Mouse (Mus musculus) retina, postnatal 1 day (tissue): ENCODE measurements at regions not wholly inside any gene's neighbourhood (a gene's known extent, or its start where the extent isn't known, plus 50 kb on each side); places are given as distances from the start of the nearest gene placed in this dataset.

Source experiments
- DNase-seq: peaks from one replicate; pipeline ENCODE4 v3.0.0-alpha.2; 2012

GRCm38 (mm10) chr15:62962681-62963080, 882.3 kb downstream of the Gsdmc2 start:
- DNase-seq: no peak

- no peak for DNase-seq
Measured at GRCm38 (mm10) chr15:62960623-62961022, 884.4 kb downstream of the Gsdmc2 start.

- DNase-seq: no peak
Measured at GRCm38 (mm10) chr15:62958506-62959330, 886.3 kb downstream of the Gsdmc2 start.

GRCm38 (mm10) chr15:62954889-62955288, 890.1 kb downstream of the Gsdmc2 start:
- DNase-seq: no peak

GRCm38 (mm10) chr15:62954322-62954820, 890.6 kb downstream of the Gsdmc2 start:
- no peak for DNase-seq

- DNase-seq: no peak
Measured at GRCm38 (mm10) chr15:62953215-62953941, 891.6 kb downstream of the Gsdmc2 start.

GRCm38 (mm10) chr15:62952487-62953214, 892.3 kb downstream of the Gsdmc2 start:
- peak; percentile 5 for DNase-seq

- no peak for DNase-seq
Measured at GRCm38 (mm10) chr15:62939416-62939815, 905.6 kb downstream of the Gsdmc2 start.

- DNase-seq: no peak
Measured at GRCm38 (mm10) chr15:62937756-62938155, 907.2 kb downstream of the Gsdmc2 start.

GRCm38 (mm10) chr15:62934522-62935189, 910.3 kb downstream of the Gsdmc2 start:
- peak; percentile 5 for DNase-seq

- no peak for DNase-seq
Measured at GRCm38 (mm10) chr15:62920520-62920919, 924.5 kb downstream of the Gsdmc2 start.

GRCm38 (mm10) chr15:62919264-62919663, 925.7 kb downstream of the Gsdmc2 start:
- DNase-seq: no peak

- DNase-seq: no peak
Measured at GRCm38 (mm10) chr15:62908379-62908778, 936.6 kb downstream of the Gsdmc2 start.

- no peak for DNase-seq
Measured at GRCm38 (mm10) chr15:62907181-62907580, 937.8 kb downstream of the Gsdmc2 start.

- peak; percentile 95 for DNase-seq
Measured at GRCm38 (mm10) chr15:62903047-62903822, 941.7 kb downstream of the Gsdmc2 start.

GRCm38 (mm10) chr15:62901955-62902354, 943.0 kb downstream of the Gsdmc2 start:
- no peak for DNase-seq

- no peak for DNase-seq
Measured at GRCm38 (mm10) chr15:62889798-62890197, 955.2 kb downstream of the Gsdmc2 start.

GRCm38 (mm10) chr15:62885331-62885730, 959.6 kb downstream of the Gsdmc2 start:
- DNase-seq: no peak

- DNase-seq: no peak
Measured at GRCm38 (mm10) chr15:62871082-62871766, 973.8 kb downstream of the Gsdmc2 start.

- DNase-seq: no peak
Measured at GRCm38 (mm10) chr15:62862574-62862973, 982.4 kb downstream of the Gsdmc2 start.

- DNase-seq: no peak
Measured at GRCm38 (mm10) chr15:62861422-62861821, 983.6 kb downstream of the Gsdmc2 start.
